Mouse (Mus musculus): ENCODE results near the gene Atcay.

GRCm38 (mm10) chr10:81196470-81197065 is 34.1 kb downstream of the Atcay start:
- no peak for TF ChIP-seq CTCF (IDR thresholded peaks at IDR 0.05; ENCODE audit: insufficient read depth, low read depth, low read length)
- no peak for TF ChIP-seq POLR2A (IDR thresholded peaks at IDR 0.05; ENCODE audit: insufficient read depth, low read depth, low read length)
